Mouse (Mus musculus): ENCODE measurements around the gene Psmb11.

The Psmb11 gene

DNA sequence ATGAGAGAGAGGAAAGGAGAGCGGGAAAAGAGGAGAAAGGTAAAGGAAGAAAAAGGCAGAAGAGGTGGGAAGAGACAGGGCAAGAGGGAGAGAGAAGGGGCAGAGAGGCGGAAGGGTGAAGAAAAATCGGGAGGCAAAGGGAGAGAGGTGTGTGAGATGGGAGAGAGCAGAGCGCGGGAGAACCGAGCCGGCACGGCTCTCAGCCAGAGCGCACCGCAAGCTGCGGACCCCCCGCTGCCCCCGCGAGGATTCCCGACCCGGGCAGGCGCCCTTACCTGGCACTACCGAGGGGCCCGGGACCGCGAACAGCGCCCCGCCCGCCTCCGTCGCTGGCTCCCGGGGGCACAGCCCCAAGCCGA is 19.7 kb downstream of the Psmb11 start, which contains the start of gene Gm17606:
TSS of gene Gm17606 (plus strand) at position 7 of the 359 bp plus-strand sequence.
- in situ Hi-C loops (cut with MboI), result no loop called here

DNA sequence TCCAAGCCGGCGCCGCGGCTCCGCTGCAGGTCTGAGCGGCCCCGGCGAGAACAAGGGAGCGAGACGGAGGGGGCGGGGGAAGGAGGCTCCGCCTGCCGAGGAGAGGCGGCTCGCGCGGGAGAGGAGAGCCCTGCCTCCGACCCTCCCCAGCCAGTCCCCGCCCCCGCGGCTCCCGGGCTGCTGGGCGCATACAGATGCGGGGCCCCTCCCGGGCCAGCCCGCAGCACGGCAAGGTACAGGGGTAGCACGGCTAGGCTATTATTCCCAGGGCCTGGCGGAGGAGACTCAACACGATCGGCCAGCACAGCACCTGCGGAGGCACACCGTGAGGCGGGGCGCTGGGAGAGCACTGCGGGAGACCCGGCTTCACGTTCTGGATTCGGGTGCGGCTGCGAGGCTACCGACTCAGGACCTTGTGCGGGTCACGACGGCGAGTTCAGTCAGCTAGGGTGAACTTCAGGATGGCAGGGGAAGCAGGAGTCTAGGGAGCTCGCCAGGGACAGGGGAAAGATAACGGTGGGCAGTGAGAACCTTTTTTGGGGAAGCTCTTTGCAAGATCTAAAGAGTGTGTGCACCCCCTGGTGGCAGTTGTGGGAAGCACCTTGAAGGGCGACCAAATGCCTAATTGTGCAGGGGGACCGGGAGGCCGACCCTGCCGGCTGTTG is 20.2 kb downstream of the Psmb11 start, which contains the start of gene Cdh24:
TSS of gene Cdh24 (minus strand) at position 60 of the 665 bp plus-strand sequence.
- in situ Hi-C loops (cut with MboI), result no loop called here

- in situ Hi-C loops (cut with MboI), result no loop called here
Observed at GRCm38 (mm10) chr14:54642224-54642944, 21.2 kb downstream of the Psmb11 start.

GRCm38 (mm10) chr14:54643011-54643410 is 21.8 kb downstream of the Psmb11 start:
- in situ Hi-C loops (cut with MboI), result no loop called here

GRCm38 (mm10) chr14:54644294-54644693 is 23.1 kb downstream of the Psmb11 start:
- in situ Hi-C loops (cut with MboI), result no loop called here

GRCm38 (mm10) chr14:54646455-54646854 is 25.2 kb downstream of the Psmb11 start:
- in situ Hi-C loops (cut with MboI), result no loop called here

GRCm38 (mm10) chr14:54646898-54647636 is 25.8 kb downstream of the Psmb11 start:
- in situ Hi-C loops (cut with MboI), result no loop called here

DNA sequence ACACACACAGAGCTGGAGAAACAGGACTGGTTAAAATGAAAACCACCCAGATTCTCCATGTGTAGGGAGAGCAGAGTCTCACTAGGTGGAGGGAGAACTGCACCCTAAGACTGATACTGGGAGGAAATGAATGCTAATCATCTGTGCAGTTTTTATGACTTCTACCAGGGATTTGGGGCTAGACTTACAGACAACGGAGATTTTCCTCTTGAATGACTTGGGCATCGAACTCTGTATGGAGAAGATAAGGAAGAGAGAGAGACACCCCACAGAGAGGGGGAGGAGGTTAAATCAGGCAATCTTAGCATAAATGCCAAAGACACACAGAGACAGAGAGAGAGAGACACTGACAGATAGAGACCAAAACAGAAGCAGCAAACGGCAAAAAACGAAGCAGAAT is 26.7 kb downstream of the Psmb11 start:
- in situ Hi-C loops (cut with MboI), result no loop called here

DNA sequence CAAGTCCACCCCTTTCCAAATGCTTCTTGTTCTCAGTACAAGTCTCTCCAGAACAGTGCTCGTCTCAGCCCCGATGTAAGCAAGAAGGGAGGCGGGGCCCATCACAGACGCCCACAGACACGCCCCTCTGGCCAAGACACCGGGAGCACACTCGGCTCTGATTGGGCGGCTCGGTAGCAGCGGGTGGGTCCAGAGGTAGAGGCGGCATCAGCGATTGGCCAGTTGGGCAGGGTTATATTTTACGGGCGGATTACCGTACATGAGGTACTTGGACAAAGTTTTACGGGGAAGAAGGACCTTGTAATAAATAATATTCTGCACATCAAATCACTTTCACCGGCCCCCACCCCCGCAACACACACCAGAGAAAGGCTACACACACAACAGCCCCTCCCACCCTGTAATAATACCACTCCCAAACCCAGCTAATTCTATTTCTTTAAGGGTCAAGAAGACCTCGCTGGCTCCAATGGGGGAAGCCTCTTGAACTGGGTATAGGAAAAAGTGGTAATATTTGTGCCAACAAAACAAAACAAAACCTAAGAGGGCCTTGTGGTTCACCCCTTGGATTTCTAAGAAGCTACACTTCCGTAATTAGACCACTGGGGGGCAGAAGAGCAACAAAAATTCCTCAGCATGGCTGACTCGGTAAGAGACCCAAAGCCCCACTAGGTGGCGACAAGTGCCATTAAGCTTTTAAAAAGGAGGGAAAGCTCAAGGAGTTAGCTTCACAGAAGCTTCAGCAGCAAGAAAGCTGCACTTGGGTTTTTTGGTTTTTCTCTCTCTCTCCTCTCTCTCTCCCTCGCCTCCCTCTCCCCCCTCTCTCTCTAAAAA is 29.6 kb downstream of the Psmb11 start:
- in situ Hi-C loops (cut with MboI), result loop anchor here (25.0 kb wide), 1 partner anchor 589 kb away; no protein-coding TSS in a partner anchor

DNA sequence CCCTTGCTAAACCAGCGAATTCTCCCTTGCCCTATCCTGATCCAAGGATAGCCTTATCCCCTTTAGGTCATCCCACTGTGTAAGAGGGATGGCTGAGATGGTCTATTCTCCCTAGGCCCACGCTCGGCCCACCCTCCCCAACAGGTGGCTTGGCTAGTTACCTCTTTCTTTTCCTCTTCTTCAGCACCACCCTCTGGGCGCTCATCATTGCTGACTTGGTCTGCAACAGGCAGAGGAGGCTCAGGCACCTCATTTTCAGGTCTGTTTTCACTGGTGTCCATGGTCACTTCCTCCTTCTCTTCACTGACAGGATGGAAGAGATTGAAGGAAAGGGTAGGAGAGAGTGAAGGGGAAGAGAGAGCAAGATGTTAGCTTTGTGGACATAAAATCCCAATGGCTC is 30.3 kb downstream of the Psmb11 start:
- in situ Hi-C loops (cut with MboI), result loop anchor here (25.0 kb wide), 1 partner anchor 589 kb away; no protein-coding TSS in a partner anchor

- in situ Hi-C loops (cut with MboI), result loop anchor here (25.0 kb wide), 1 partner anchor 590 kb away; no protein-coding TSS in a partner anchor
Observed at GRCm38 (mm10) chr14:54652787-54653186, 31.6 kb downstream of the Psmb11 start.

- in situ Hi-C loops (cut with MboI), result loop anchor here (25.0 kb wide), 1 partner anchor 591 kb away; no protein-coding TSS in a partner anchor
Observed at GRCm38 (mm10) chr14:54653496-54653895, 32.3 kb downstream of the Psmb11 start.

DNA sequence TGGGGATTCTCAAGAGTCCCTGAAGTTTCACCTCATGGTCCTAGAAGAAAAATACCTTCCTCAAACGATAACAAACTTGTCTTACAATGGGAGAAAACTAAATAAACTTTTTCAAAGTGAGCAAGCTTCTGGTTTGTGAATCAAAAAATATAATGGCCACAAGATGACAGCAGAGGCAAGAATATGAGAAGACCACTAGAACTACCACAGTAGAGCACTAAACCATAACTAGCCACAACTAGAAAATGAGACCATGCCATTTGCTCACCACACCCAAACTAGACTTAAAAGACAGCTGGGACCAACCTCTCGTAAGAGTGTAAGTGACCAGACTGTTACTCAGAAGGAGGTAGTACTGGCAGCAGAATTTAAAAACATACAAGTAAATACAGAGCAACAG is 38.8 kb downstream of the Psmb11 start:
- in situ Hi-C loops (cut with MboI), result loop anchor here (25.0 kb wide), 1 partner anchor 598 kb away; no protein-coding TSS in a partner anchor

GRCm38 (mm10) chr14:54664477-54665222 is 43.4 kb downstream of the Psmb11 start:
- in situ Hi-C loops (cut with MboI), result loop anchor here (25.0 kb wide), 1 partner anchor 602 kb away; no protein-coding TSS in a partner anchor

GRCm38 (mm10) chr14:54669381-54669780 is 48.1 kb downstream of the Psmb11 start:
- in situ Hi-C loops (cut with MboI), result loop anchor here (25.0 kb wide), 1 partner anchor 607 kb away; no protein-coding TSS in a partner anchor

GRCm38 (mm10) chr14:54674317-54674716 is 53.1 kb downstream of the Psmb11 start:
- in situ Hi-C loops (cut with MboI), result loop anchor here (25.0 kb wide), 1 partner anchor 612 kb away; no protein-coding TSS in a partner anchor

GRCm38 (mm10) chr14:54676290-54676689 is 55.1 kb downstream of the Psmb11 start:
- in situ Hi-C loops (cut with MboI), result no loop called here

GRCm38 (mm10) chr14:54678657-54679304 is 57.5 kb downstream of the Psmb11 start:
- in situ Hi-C loops (cut with MboI), result no loop called here
